Mouse (Mus musculus) kidney, embryonic 14.5 days (tissue): Measurements from ENCODE around the gene Bcl2l11. TPM values are rescaled to one million over a fixed set of nuclear protein-coding genes. Genes with fewer than 3 reads are reported as not detected.

Experiments used
- ATAC-seq: fragments of 200-750 bp; cut with Nextera tagmentation; 2 replicates; pipeline ENCODE4 v1.8.0; 2017; ENCODE audit warnings: moderate number of reproducible peaks, mild to moderate bottlenecking, moderate TSS enrichment, moderate library complexity; ENCODE audit not compliant: low FRiP score, low TSS enrichment
- H3K27ac ChIP-seq: fragments of 300-500 bp; sonication (generic); 2 replicates; pipeline ENCODE4 v1.5.1; 2014; ENCODE audit warnings: low read depth, mild to moderate bottlenecking, low read length, moderate library complexity, mixed read lengths
- H3K27me3 ChIP-seq: fragments of 300-500 bp; sonication (generic); 2 replicates; pipeline ENCODE4 v1.6.1; 2014; ENCODE audit warnings: mild to moderate bottlenecking, low read length; ENCODE audit not compliant: control insufficient read depth, insufficient read depth
- H3K36me3 ChIP-seq: fragments of 300-500 bp; sonication (generic); 2 replicates; pipeline ENCODE4 v1.6.1; 2014; ENCODE audit warnings: low read length, mixed read lengths; ENCODE audit not compliant: control insufficient read depth, insufficient read depth
- H3K4me1 ChIP-seq: fragments of 300-500 bp; sonication (generic); 2 replicates; pipeline ENCODE4 v1.6.1; 2014; ENCODE audit warnings: low read length, mixed read lengths; ENCODE audit not compliant: control insufficient read depth, insufficient read depth
- H3K4me2 ChIP-seq: fragments of 300-500 bp; sonication (generic); replicated peaks from 2 replicates; pipeline ENCODE4 v1.6.1; 2014; ENCODE audit warnings: low read depth, mild to moderate bottlenecking, low read length
- H3K4me3 ChIP-seq: fragments of 300-500 bp; sonication (generic); 2 replicates; pipeline ENCODE4 v1.5.1; 2014; ENCODE audit warnings: mild to moderate bottlenecking, low read length
- H3K9ac ChIP-seq: fragments of 300-500 bp; sonication (generic); 2 replicates; pipeline ENCODE4 v1.6.1; 2014; ENCODE audit warnings: low read depth, mild to moderate bottlenecking, low read length, moderate library complexity
- H3K9me3 ChIP-seq: fragments of 300-500 bp; sonication (generic); 2 replicates; pipeline ENCODE4 v1.6.1; 2016; ENCODE audit warnings: low read length; ENCODE audit not compliant: control insufficient read depth
- WGBS: fragments of 180-500 bp; shearing (Covaris S2); extraction: QIAGEN DNeasy Blood & Tissue Kit; methylation state at CpG from one replicate; pipeline ENCODE4 v1.1.7; 2014; 5-methylcytosine and 5-hydroxymethylcytosine counted together
- polyA plus RNA-seq: library from polyadenylated mRNA; unstranded; fragments of >200 nt; fragmentation: Nextera tagmentation; extraction: Ambion mirVana; gene quantifications from 2 replicates; pipeline ENCODE4 v1.2.1, GENCODE M21; 2014

Gene Bcl2l11
- polyA plus RNA-seq, 1 experiment from 2014 or later: 31.6 TPM

DNA sequence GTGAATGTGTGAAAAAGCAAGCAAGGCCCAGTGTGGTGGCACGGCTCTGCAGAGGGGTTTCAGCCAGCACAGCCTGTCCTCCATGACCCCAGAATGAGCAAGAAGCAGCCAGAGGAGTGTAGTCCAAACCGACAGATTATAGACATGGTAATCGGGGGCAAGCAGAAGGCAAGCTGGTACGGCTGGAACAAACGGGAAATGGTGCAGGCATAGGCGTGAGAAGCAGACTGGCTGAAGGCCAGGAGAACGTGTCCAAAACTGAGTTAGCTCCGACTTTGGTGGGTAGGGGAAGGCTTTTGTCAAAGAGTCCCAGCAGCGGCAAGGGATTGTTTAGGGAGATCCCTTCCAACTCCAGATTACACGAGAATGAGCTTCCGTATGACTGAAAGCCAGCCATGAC, 44.1 kb downstream of the Bcl2l11 start:
- H3K27ac ChIP-seq: no peak overlapping the region
- H3K4me1 ChIP-seq: peaks cover 6% of the 10 kb centered on the region; the same call in 1 of the 2 replicates
- H3K27me3 ChIP-seq: no peaks in the 10 kb centered on the region
- H3K9me3 ChIP-seq: no peaks in the 10 kb centered on the region
- H3K4me2 ChIP-seq: no peak overlapping the region
- no peak overlapping the region for H3K4me3 ChIP-seq
- no peak for ATAC-seq
- no peak overlapping the region for H3K9ac ChIP-seq
- no peaks in the 10 kb centered on the region for H3K36me3 ChIP-seq
- WGBS: 88% methylated on average over 11 of the region's 11 CpGs

- ATAC-seq: no peak
- Histone ChIP-seq H3K9me3 (no peaks in the 10 kb centered on the region), H3K4me2 (no peak overlapping the region), H3K9ac (no peak overlapping the region), H3K27me3 (no peaks in the 10 kb centered on the region), H3K27ac (no peak overlapping the region), H3K4me3 (no peak overlapping the region), H3K36me3 (no peaks in the 10 kb centered on the region), H3K4me1 (peaks cover 6% of the 10 kb centered on the region; the same call in 1 of the 2 replicates)
- WGBS: 94% methylated on average over 3 of the region's 3 CpGs
These were observed 44.8 kb downstream of the Bcl2l11 start for GRCm38 (mm10) chr2:128170614-128171013.

DNA sequence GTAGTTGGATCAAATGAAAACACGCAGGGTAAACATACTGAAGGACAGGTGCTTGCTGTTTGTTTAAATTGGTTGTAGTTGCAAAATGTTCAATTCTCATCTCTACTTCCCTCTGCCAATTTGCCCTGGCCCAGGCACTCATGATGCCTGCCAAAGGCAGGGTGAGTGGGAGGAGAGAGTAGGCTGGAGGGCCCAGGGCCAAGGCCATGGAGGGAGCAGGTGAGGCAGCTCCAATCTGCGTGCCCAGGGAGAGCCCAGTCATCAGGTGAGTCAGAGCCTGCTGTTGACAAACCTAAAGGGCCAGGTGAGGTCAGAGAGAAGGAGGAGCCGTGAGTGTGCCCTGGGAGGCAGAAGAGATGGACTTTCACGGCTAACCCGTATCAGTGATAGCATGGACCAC, 46.4 kb downstream of the Bcl2l11 start:
- no peaks in the 10 kb centered on the region for H3K27me3 ChIP-seq
- 91% methylated on average over 5 of the region's 5 CpGs for WGBS
- no peak for ATAC-seq

GRCm38 (mm10) chr2:128174176-128174575, 48.3 kb downstream of the Bcl2l11 start:
- no peaks in the 10 kb centered on the region for H3K27me3 ChIP-seq
- no peak overlapping the region for H3K4me3 ChIP-seq
- H3K36me3 ChIP-seq: no peaks in the 10 kb centered on the region
- H3K9me3 ChIP-seq: no peaks in the 10 kb centered on the region
- H3K27ac ChIP-seq: no peak overlapping the region
- no peak overlapping the region for H3K4me2 ChIP-seq
- ATAC-seq: no peak
- H3K4me1 ChIP-seq: peaks cover 26% of the 10 kb centered on the region
- 31% methylated on average over 5 of the region's 5 CpGs for WGBS
- no peak overlapping the region for H3K9ac ChIP-seq

More for the DNA sequence above, 46.4 kb downstream of the Bcl2l11 start:
- H3K9ac ChIP-seq: no peak overlapping the region
- no peak overlapping the region for H3K4me3 ChIP-seq
- H3K27ac ChIP-seq: no peak overlapping the region
- H3K36me3 ChIP-seq: no peaks in the 10 kb centered on the region
- H3K4me2 ChIP-seq: no peak overlapping the region
- no peaks in the 10 kb centered on the region for H3K9me3 ChIP-seq
- H3K4me1 ChIP-seq: peaks cover 16% of the 10 kb centered on the region

- WGBS: 41% methylated on average over 9 of the region's 9 CpGs
- ATAC-seq: no peak
- Histone ChIP-seq H3K4me2 (no peak overlapping the region), H3K36me3 (no peaks in the 10 kb centered on the region), H3K9me3 (no peaks in the 10 kb centered on the region), H3K9ac (no peak overlapping the region), H3K27ac (no peak overlapping the region), H3K4me1 (peaks cover 31% of the 10 kb centered on the region), H3K4me3 (no peak overlapping the region), H3K27me3 (no peaks in the 10 kb centered on the region)
These were observed 48.9 kb downstream of the Bcl2l11 start for GRCm38 (mm10) chr2:128174604-128175342.

DNA sequence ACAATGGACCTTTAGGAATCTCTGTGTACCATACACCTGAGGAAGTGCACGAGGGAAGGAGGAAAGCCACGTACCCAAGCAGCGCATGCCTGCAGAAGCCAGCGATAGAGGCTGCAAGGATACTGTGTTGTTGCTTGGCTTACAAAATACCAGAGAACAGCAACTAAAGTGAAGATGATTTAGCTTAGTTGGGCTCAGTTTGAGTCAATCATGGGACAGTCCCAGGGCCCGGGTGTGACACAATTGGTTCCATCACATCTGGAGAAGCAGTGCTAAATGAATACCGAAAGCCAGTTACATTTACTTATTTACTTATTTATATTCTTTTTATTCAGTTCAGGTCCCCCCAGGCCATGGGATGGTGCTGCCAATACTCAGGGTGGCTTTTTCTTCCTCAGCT, 49.8 kb downstream of the Bcl2l11 start:
- H3K4me1 ChIP-seq: peaks cover 37% of the 10 kb centered on the region

GRCm38 (mm10) chr2:128176391-128177044, 50.7 kb downstream of the Bcl2l11 start:
- H3K4me3 ChIP-seq: no peak overlapping the region
- no peak for ATAC-seq
- H3K4me2 ChIP-seq: no peak overlapping the region
- H3K9me3 ChIP-seq: no peaks in the 10 kb centered on the region
- H3K36me3 ChIP-seq: no peaks in the 10 kb centered on the region
- WGBS: 41% methylated on average over 12 of the region's 12 CpGs
- H3K27me3 ChIP-seq: no peaks in the 10 kb centered on the region
- no peak overlapping the region for H3K27ac ChIP-seq
- H3K4me1 ChIP-seq: peaks cover 37% of the 10 kb centered on the region
- no peak overlapping the region for H3K9ac ChIP-seq

More for the DNA sequence above, 49.8 kb downstream of the Bcl2l11 start:
- H3K4me3 ChIP-seq: no peak overlapping the region
- ATAC-seq: no peak
- no peak overlapping the region for H3K27ac ChIP-seq
- no peaks in the 10 kb centered on the region for H3K9me3 ChIP-seq
- no peaks in the 10 kb centered on the region for H3K27me3 ChIP-seq
- H3K9ac ChIP-seq: no peak overlapping the region
- no peak overlapping the region for H3K4me2 ChIP-seq
- WGBS: 96% methylated on average over 6 of the region's 6 CpGs
- H3K36me3 ChIP-seq: no peaks in the 10 kb centered on the region

- no peaks in the 10 kb centered on the region for H3K27me3 ChIP-seq
- H3K9me3 ChIP-seq: no peaks in the 10 kb centered on the region
- no peak overlapping the region for H3K9ac ChIP-seq
- peak overlapping the region; percentile 47; the same call in 1 of the 2 replicates for H3K27ac ChIP-seq
- no peak overlapping the region for H3K4me2 ChIP-seq
- WGBS: 68% methylated on average over 5 of the region's 5 CpGs
- H3K36me3 ChIP-seq: no peaks in the 10 kb centered on the region
- peaks cover 37% of the 10 kb centered on the region for H3K4me1 ChIP-seq
- H3K4me3 ChIP-seq: no peak overlapping the region
- ATAC-seq: no peak
These were observed 51.4 kb downstream of the Bcl2l11 start for GRCm38 (mm10) chr2:128177241-128177661.

- WGBS: 71% methylated on average over 18 of the region's 18 CpGs
- H3K27me3 ChIP-seq: no peaks in the 10 kb centered on the region
These were observed 53.4 kb downstream of the Bcl2l11 start for GRCm38 (mm10) chr2:128179126-128179807.

More at GRCm38 (mm10) chr2:128179126-128179807, 53.4 kb downstream of the Bcl2l11 start:
- H3K9me3 ChIP-seq: no peaks in the 10 kb centered on the region
- no peak overlapping the region for H3K4me3 ChIP-seq
- no peak overlapping the region for H3K27ac ChIP-seq
- no peak overlapping the region for H3K9ac ChIP-seq
- H3K4me1 ChIP-seq: peaks cover 31% of the 10 kb centered on the region
- no peak overlapping the region for H3K4me2 ChIP-seq
- no peak for ATAC-seq
- H3K36me3 ChIP-seq: no peaks in the 10 kb centered on the region
